Mouse (Mus musculus) yolk sac, embryonic 10.5 days (tissue): ENCODE measurements around the gene Dnajb4.
"Not testable (repeated sequence)": the region's sequence is repeated elsewhere in the genome, so short reads cannot be mapped to it uniquely, and the experiment has no call there.

Experiments used
- DNase-seq: peaks from one replicate; pipeline ENCODE4 v3.0.0-alpha.2; 2017; ENCODE audit warnings: low spot score

Gene Dnajb4

GRCm38 (mm10) chr3:152208096-152208885 is 1.8 kb downstream of the Dnajb4 start:
- no peak for DNase-seq

- no peak for DNase-seq
Measured at GRCm38 (mm10) chr3:152207156-152207555, 2.9 kb downstream of the Dnajb4 start.

GRCm38 (mm10) chr3:152204577-152204976 is 5.5 kb downstream of the Dnajb4 start:
- no peak for DNase-seq

- no peak for DNase-seq
Measured at GRCm38 (mm10) chr3:152203996-152204395, 6.1 kb downstream of the Dnajb4 start.

- DNase-seq: no peak
Measured at GRCm38 (mm10) chr3:152203411-152203810, 6.7 kb downstream of the Dnajb4 start.

GRCm38 (mm10) chr3:152202942-152203341 is 7.2 kb downstream of the Dnajb4 start:
- DNase-seq: no peak

GRCm38 (mm10) chr3:152201651-152202050 is 8.5 kb downstream of the Dnajb4 start:
- peak; percentile 50 for DNase-seq

GRCm38 (mm10) chr3:152201181-152201580 is 8.9 kb downstream of the Dnajb4 start:
- DNase-seq: peak; percentile 55

GRCm38 (mm10) chr3:152199125-152199524 is 11.0 kb downstream of the Dnajb4 start:
- no peak for DNase-seq

GRCm38 (mm10) chr3:152197246-152197645 is 12.9 kb downstream of the Dnajb4 start:
- DNase-seq: not testable (repeated sequence)

GRCm38 (mm10) chr3:152193635-152194097 is 16.4 kb downstream of the Dnajb4 start:
- peak; percentile 89 for DNase-seq

- no peak for DNase-seq
Measured at GRCm38 (mm10) chr3:152193177-152193576, 16.9 kb downstream of the Dnajb4 start.

- DNase-seq: peak; percentile 38
Measured at GRCm38 (mm10) chr3:152192238-152192931, 17.7 kb downstream of the Dnajb4 start.

GRCm38 (mm10) chr3:152191791-152192237 is 18.3 kb downstream of the Dnajb4 start:
- no peak for DNase-seq

GRCm38 (mm10) chr3:152190679-152191477 is 19.2 kb downstream of the Dnajb4 start:
- no peak for DNase-seq

- DNase-seq: no peak
Measured at GRCm38 (mm10) chr3:152189306-152189705, 20.8 kb downstream of the Dnajb4 start.

GRCm38 (mm10) chr3:152186106-152186505 is 24.0 kb downstream of the Dnajb4 start:
- no peak for DNase-seq

GRCm38 (mm10) chr3:152183522-152183921 is 26.6 kb downstream of the Dnajb4 start:
- DNase-seq: no peak

- no peak for DNase-seq
Measured at GRCm38 (mm10) chr3:152180624-152181023, 29.5 kb downstream of the Dnajb4 start.

GRCm38 (mm10) chr3:152179285-152179684 is 30.8 kb downstream of the Dnajb4 start:
- DNase-seq: no peak

- no peak for DNase-seq
Measured at GRCm38 (mm10) chr3:152178816-152179215, 31.3 kb downstream of the Dnajb4 start.

GRCm38 (mm10) chr3:152172322-152172935 is 37.7 kb downstream of the Dnajb4 start:
- DNase-seq: no peak
